Mouse (Mus musculus): ENCODE results near the gene Hist1h2af. TPM values are rescaled to one million over a fixed set of nuclear protein-coding genes. Genes with fewer than 3 reads are reported as not detected.
A peak's percentile ranks its signal among the peaks of the same experiment; 100 is the strongest.
"Not testable (repeated sequence)": the region's sequence is repeated elsewhere in the genome, so short reads cannot be mapped to it uniquely, and the experiment has no call there.

Hist1h2af gene
- polyA plus RNA-seq, 1 experiment from 2014 or later = 5.1 TPM

DNA sequence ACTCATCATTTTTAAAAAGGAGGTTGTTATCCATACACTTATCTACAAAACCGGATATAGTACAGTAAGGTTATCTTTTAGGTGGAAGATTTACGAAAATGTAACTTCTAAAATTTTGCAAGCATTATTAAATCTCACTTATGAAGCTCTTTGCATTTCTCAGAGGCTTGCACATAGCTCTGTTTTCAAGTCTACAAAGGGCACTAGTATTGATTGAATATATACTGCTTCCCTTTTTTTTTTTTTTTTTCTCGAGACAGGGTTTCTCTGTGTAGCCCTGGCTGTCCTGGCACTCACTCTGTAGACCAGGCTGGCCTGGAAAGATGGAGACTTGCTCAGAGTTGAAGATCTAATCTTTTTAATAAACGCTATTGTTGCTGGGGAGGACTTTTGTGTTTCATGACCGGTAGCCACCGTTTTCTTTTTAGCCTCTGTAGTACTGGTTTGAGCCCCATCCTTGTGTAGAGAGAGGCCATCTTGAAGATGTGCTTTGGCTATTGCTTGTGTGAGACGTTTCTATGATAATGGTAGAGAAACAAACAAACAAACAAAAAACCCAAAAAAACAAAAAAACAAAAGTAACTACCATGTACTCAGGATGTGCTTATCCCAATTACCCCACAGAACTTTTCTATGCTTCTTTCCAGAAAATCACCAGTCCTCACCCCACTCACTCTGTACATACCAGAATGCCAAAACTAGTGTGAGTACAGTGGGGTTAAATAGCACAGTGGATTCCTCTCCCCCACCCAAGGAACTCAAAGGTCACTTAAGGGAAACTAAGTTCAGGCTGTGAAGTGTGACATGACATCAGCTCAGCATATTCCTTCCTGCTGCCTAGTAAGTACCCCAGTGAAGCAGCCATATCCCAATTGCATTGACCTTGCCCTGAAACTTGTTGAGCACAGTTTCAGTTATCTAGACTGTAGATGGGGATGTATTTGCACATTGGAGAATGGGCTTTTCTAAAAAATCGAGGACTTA is 18.5 kb downstream of the Hist1h2af start:
- no peak for ATAC-seq (ENCODE audit: insufficient number of reproducible peaks, low FRiP score, low TSS enrichment, low read depth)
- H3K27me3 ChIP-seq (ENCODE audit: control insufficient read depth, insufficient read depth, low read length) = no peaks in the 10 kb centered on the region
- 0 out of 2 replicates have a peak, but pooled peaks cover 2% of the 10 kb centered on the region for H3K4me1 ChIP-seq (ENCODE audit: control insufficient read depth, insufficient read depth, low read length)
- no peaks in the 10 kb centered on the region for H3K36me3 ChIP-seq (ENCODE audit: control insufficient read depth, insufficient read depth, low read length)
- H3K9ac ChIP-seq (ENCODE audit: low read length) = peak overlapping the region; percentile 27
- WGBS = 60% methylated on average over 8 of the region's 8 CpGs
- H3K4me3 ChIP-seq (ENCODE audit: low read depth, low read length) = no peak overlapping the region; the same call in 1 of the 2 replicates
- no peaks in the 10 kb centered on the region for H3K9me3 ChIP-seq (ENCODE audit: control insufficient read depth, low read length)
- peak overlapping the region; percentile 57; the same call in 1 of the 2 replicates for H3K4me2 ChIP-seq (ENCODE audit: low read depth, severe bottlenecking)
- H3K27ac ChIP-seq (replicated peaks; ENCODE audit: low read depth, low read length) = peak overlapping the region; percentile 97
- DNase-seq (ENCODE audit: low spot score) = peak; percentile 34

DNA sequence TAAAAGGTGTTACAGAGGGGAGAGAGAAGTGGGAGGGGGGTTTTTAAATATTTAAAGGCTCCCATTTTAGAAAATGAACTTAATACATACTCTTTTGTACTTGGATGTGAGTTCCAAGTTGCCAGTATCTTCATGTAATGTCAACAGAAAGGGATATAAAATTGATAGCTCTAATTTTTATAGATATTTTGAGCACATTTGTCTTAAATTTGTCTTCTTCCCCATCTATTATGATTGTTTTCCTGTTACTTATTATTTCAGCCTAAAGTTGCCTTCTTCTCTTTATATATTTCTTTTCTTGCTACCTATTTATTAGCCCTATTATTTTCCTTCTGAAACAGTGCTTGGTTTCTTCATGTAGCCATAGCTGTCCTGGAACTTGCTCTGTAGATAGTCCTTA is 19.3 kb downstream of the Hist1h2af start, which contains the start of gene Hist1h1d:
Hist1h1d (plus strand) TSS at position 301 of the 400 bp plus-strand sequence.
- H3K27ac ChIP-seq (replicated peaks; ENCODE audit: low read depth, low read length) = peak within 1 kb of the TSS; percentile 100
- H3K27me3 ChIP-seq (ENCODE audit: control insufficient read depth, insufficient read depth, low read length) = no peaks in the 10 kb centered on the region
- no peak within 1 kb of the TSS; the same call in 1 of the 2 replicates for H3K4me3 ChIP-seq (ENCODE audit: low read depth, low read length)
- peak within 1 kb of the TSS; percentile 27 for H3K9ac ChIP-seq (ENCODE audit: low read length)
- no peak for ATAC-seq (ENCODE audit: insufficient number of reproducible peaks, low FRiP score, low TSS enrichment, low read depth)
- no peaks in the 10 kb centered on the region for H3K9me3 ChIP-seq (ENCODE audit: control insufficient read depth, low read length)
- 0 out of 2 replicates have a peak, but pooled peaks cover 2% of the 10 kb centered on the region for H3K4me1 ChIP-seq (ENCODE audit: control insufficient read depth, insufficient read depth, low read length)
- DNase-seq (ENCODE audit: low spot score) = no peak
- H3K4me2 ChIP-seq (ENCODE audit: low read depth, severe bottlenecking) = peak within 1 kb of the TSS; percentile 57; the same call in 1 of the 2 replicates
- no peaks in the 10 kb centered on the region for H3K36me3 ChIP-seq (ENCODE audit: control insufficient read depth, insufficient read depth, low read length)

DNA sequence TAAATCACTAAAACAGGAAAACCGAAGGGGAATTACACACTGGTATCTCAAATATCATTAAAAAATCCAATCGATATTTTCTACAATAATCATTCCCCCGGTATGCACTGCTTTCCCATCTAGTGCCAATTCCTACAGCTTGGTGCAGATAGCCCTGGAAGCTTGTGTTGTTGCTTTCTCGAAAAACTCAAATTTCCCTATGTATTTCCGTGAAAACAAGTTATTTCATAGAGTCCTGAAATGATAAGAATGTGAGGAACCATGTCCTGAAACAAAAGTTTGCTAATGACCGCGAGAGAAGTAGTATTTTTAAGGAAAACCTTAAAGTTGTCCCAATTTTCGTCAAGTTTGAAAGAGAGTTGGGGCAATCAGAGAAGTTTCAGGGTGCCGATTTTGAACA is 20.7 kb downstream of the Hist1h2af start:
- no peak for ATAC-seq (ENCODE audit: insufficient number of reproducible peaks, low FRiP score, low TSS enrichment, low read depth)
- H3K4me2 ChIP-seq (ENCODE audit: low read depth, severe bottlenecking) = peak overlapping the region; percentile 86; the same call in 1 of the 2 replicates
- H3K4me1 ChIP-seq (ENCODE audit: control insufficient read depth, insufficient read depth, low read length) = 0 out of 2 replicates have a peak, but pooled peaks cover 2% of the 10 kb centered on the region
- H3K27ac ChIP-seq (replicated peaks; ENCODE audit: low read depth, low read length) = peak overlapping the region; percentile 100
- H3K36me3 ChIP-seq (ENCODE audit: control insufficient read depth, insufficient read depth, low read length) = no peaks in the 10 kb centered on the region
- 25% methylated on average over 9 of the region's 9 CpGs for WGBS
- DNase-seq (ENCODE audit: low spot score) = no peak
- H3K27me3 ChIP-seq (ENCODE audit: control insufficient read depth, insufficient read depth, low read length) = no peaks in the 10 kb centered on the region
- H3K9ac ChIP-seq (ENCODE audit: low read length) = peak overlapping the region; percentile 93
- H3K9me3 ChIP-seq (ENCODE audit: control insufficient read depth, low read length) = no peaks in the 10 kb centered on the region
- H3K4me3 ChIP-seq (ENCODE audit: low read depth, low read length) = peak overlapping the region; percentile 68

DNA sequence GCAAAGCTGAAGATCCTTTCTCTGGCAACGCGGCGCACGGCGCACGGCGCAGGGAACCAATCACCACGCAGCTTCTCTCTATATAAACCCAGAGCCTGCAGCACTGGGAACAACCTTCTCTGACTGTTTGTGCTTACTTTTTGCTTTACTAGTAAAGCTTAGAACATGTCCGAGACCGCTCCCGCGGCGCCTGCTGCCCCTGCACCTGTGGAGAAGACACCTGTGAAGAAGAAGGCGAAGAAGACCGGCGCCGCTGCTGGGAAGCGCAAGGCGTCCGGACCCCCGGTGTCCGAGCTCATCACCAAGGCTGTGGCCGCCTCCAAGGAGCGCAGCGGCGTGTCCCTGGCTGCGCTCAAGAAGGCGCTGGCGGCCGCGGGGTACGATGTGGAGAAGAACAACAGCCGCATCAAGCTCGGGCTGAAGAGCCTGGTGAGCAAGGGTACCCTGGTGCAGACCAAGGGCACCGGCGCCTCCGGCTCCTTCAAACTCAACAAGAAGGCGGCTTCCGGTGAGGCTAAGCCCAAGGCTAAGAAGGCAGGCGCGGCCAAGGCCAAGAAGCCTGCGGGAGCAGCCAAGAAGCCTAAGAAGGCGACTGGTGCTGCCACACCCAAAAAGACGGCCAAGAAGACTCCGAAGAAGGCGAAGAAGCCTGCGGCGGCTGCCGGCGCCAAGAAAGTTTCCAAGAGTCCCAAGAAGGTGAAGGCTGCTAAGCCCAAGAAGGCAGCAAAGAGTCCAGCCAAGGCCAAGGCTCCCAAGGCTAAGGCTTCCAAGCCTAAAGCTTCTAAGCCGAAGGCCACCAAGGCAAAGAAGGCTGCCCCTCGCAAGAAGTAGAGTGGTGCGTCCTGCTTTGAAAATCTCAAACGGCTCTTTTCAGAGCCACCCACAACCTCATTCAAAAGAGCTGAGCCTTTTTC is 21.5 kb downstream of the Hist1h2af start:
- Histone ChIP-seq H3K27me3 (ENCODE audit: control insufficient read depth, insufficient read depth, low read length) (no peaks in the 10 kb centered on the region), H3K36me3 (ENCODE audit: control insufficient read depth, insufficient read depth, low read length) (no peaks in the 10 kb centered on the region), H3K9ac (ENCODE audit: low read length) (peak overlapping the region; percentile 93), H3K4me2 (ENCODE audit: low read depth, severe bottlenecking) (peak overlapping the region; percentile 86), H3K9me3 (ENCODE audit: control insufficient read depth, low read length) (no peaks in the 10 kb centered on the region), H3K4me3 (ENCODE audit: low read depth, low read length) (peak overlapping the region; percentile 68), H3K27ac (replicated peaks; ENCODE audit: low read depth, low read length) (peak overlapping the region; percentile 100), H3K4me1 (ENCODE audit: control insufficient read depth, insufficient read depth, low read length) (0 out of 2 replicates have a peak, but pooled peaks cover 2% of the 10 kb centered on the region)
- under 1% methylated on average over 54 of the region's 54 CpGs for WGBS
- ATAC-seq (ENCODE audit: insufficient number of reproducible peaks, low FRiP score, low TSS enrichment, low read depth) (peak; percentile 88), DNase-seq (ENCODE audit: low spot score) (peak; percentile 91)

DNA sequence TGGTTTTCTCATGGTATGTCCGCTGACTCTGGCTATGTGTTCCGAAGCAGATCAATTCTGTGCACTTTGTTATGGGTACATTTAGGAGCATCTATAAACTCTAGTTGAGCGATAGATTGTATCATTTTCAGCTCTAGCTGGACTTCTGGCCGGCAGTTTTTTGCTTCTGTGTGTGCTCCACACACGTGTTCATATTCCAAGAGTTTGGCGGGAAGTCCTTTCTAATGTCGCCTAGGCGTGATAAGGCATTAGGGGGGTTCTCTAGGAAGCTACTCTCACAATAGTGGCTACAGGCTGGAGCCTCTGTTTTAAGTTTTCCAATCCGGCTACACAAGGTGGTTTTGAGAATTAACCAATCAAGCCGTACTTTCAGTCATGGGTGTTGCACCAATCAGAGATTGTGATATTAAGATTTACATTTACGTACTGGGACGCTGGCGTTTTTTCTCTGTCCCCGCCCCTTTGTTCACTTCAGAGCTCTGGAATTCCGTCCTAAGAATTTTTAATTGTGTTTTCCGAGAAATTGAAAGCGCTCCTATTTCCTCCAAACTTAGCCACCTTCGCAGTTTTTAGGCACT is 22.2 kb downstream of the Hist1h2af start:
- H3K4me2 ChIP-seq (ENCODE audit: low read depth, severe bottlenecking) = peak overlapping the region; percentile 86

DNA sequence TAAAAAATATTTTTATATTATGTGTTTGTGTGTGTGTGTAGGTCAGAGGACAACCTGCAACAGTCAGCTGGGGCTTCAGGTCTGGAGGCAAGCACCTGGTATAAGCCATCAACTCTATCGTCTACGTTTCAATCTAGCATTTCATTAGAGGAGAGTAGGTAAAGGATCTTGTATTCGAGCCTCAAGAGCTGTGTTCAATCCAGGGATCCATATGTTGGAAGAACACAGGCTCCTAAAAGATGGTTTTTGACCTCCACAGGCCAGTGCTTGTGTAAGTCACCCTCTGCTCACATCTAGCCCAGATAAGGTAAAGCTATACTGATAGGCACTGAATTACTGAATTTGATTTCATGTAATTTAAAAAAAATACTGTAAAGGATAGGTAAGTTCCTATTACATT is 23.2 kb downstream of the Hist1h2af start:
- no peaks in the 10 kb centered on the region for H3K27me3 ChIP-seq (ENCODE audit: control insufficient read depth, insufficient read depth, low read length)
- ATAC-seq (ENCODE audit: insufficient number of reproducible peaks, low FRiP score, low TSS enrichment, low read depth) (no peak), DNase-seq (ENCODE audit: low spot score) (no peak)
- peak overlapping the region; percentile 65 for H3K27ac ChIP-seq (replicated peaks; ENCODE audit: low read depth, low read length)
- no peaks in the 10 kb centered on the region for H3K9me3 ChIP-seq (ENCODE audit: control insufficient read depth, low read length)
- no peak overlapping the region for H3K4me3 ChIP-seq (ENCODE audit: low read depth, low read length)
- 72% methylated on average over 3 of the region's 3 CpGs for WGBS
- H3K4me2 ChIP-seq (ENCODE audit: low read depth, severe bottlenecking) = no peak overlapping the region; the same call in 1 of the 2 replicates
- H3K4me1 ChIP-seq (ENCODE audit: control insufficient read depth, insufficient read depth, low read length) = 0 out of 2 replicates have a peak, but pooled peaks cover 2% of the 10 kb centered on the region
- H3K36me3 ChIP-seq (ENCODE audit: control insufficient read depth, insufficient read depth, low read length) = no peaks in the 10 kb centered on the region
- no peak overlapping the region for H3K9ac ChIP-seq (ENCODE audit: low read length)

More for the DNA sequence above, 22.2 kb downstream of the Hist1h2af start:
- ATAC-seq (ENCODE audit: insufficient number of reproducible peaks, low FRiP score, low TSS enrichment, low read depth) = peak; percentile 81
- peak; percentile 89 for DNase-seq (ENCODE audit: low spot score)
- Histone ChIP-seq H3K27ac (replicated peaks; ENCODE audit: low read depth, low read length) (peak overlapping the region; percentile 100), H3K4me1 (ENCODE audit: control insufficient read depth, insufficient read depth, low read length) (0 out of 2 replicates have a peak, but pooled peaks cover 2% of the 10 kb centered on the region), H3K36me3 (ENCODE audit: control insufficient read depth, insufficient read depth, low read length) (no peaks in the 10 kb centered on the region), H3K9me3 (ENCODE audit: control insufficient read depth, low read length) (no peaks in the 10 kb centered on the region), H3K27me3 (ENCODE audit: control insufficient read depth, insufficient read depth, low read length) (no peaks in the 10 kb centered on the region), H3K9ac (ENCODE audit: low read length) (peak overlapping the region; percentile 93), H3K4me3 (ENCODE audit: low read depth, low read length) (peak overlapping the region; percentile 68)
- under 1% methylated on average over 18 of the region's 18 CpGs for WGBS

DNA sequence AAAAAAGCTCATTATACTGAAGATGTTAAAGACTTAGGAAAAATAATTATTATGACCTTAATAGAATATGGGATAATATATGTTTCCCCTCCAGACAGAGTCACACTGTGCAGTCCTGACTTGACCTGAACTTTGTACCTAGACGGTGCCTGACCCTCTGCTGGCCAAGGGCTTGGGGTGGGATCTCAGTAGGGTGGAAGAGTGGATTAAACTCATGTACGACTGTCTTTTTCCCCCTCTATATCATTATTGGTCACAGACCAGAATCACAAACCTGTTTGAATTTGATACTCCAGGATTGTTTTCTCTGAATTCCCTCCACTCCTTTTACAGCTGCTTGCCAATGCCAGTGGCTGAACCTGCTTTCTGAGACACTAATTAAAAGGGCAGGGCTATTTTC is 27.0 kb downstream of the Hist1h2af start:
- H3K4me3 ChIP-seq (ENCODE audit: low read depth, low read length); H3K9me3 ChIP-seq (ENCODE audit: control insufficient read depth, low read length); H3K4me1 ChIP-seq (ENCODE audit: control insufficient read depth, insufficient read depth, low read length); H3K9ac ChIP-seq (ENCODE audit: low read length); H3K27ac ChIP-seq (replicated peaks; ENCODE audit: low read depth, low read length); ATAC-seq (ENCODE audit: insufficient number of reproducible peaks, low FRiP score, low TSS enrichment, low read depth); H3K36me3 ChIP-seq (ENCODE audit: control insufficient read depth, insufficient read depth, low read length); DNase-seq (ENCODE audit: low spot score); H3K27me3 ChIP-seq (ENCODE audit: control insufficient read depth, insufficient read depth, low read length): not testable (repeated sequence)
- peak overlapping the region; percentile 13; the same call in 1 of the 2 replicates for H3K4me2 ChIP-seq (ENCODE audit: low read depth, severe bottlenecking)
- 32% methylated on average over 2 of the region's 2 CpGs for WGBS
